Mouse (Mus musculus) thymus, adult 2 months (tissue): Measurements from ENCODE around the gene Phactr2. TPM values are rescaled to one million over a fixed set of nuclear protein-coding genes. Genes with fewer than 3 reads are reported as not detected.

Experiments used
- DNase-seq: peaks from one replicate; pipeline ENCODE4 v3.0.0; 2021
- H3K27ac ChIP-seq: fragments of 200-500 bp; 2 replicates; pipeline ENCODE4 v1.5.1; 2012; ENCODE audit warnings: low read length, control low read depth; ENCODE audit not compliant: control insufficient read depth, insufficient read depth
- H3K27me3 ChIP-seq: fragments of 200-500 bp; 2 replicates; pipeline ENCODE4 v1.6.1; 2012; ENCODE audit warnings: mild to moderate bottlenecking, low read length, moderate library complexity, mixed read lengths; ENCODE audit not compliant: control insufficient read depth, insufficient read depth
- H3K36me3 ChIP-seq: fragments of 200-500 bp; 2 replicates; pipeline ENCODE4 v1.6.1; 2012; ENCODE audit warnings: mild to moderate bottlenecking, low read length, moderate library complexity; ENCODE audit not compliant: control insufficient read depth, insufficient read depth
- H3K4me1 ChIP-seq: fragments of 200-500 bp; replicated peaks from 2 replicates; pipeline ENCODE4 v1.6.1; 2012; ENCODE audit warnings: low read length; ENCODE audit not compliant: control insufficient read depth, insufficient read depth
- H3K4me3 ChIP-seq: fragments of 200-500 bp; 2 replicates; pipeline ENCODE4 v1.5.1; 2012; ENCODE audit warnings: mild to moderate bottlenecking, low read length, control low read depth, moderate library complexity; ENCODE audit not compliant: control insufficient read depth, insufficient read depth
- CTCF ChIP-seq: fragments of 200-500 bp; IDR thresholded peaks from 2 replicates; pipeline ENCODE4 v1.5.1; 2012; ENCODE audit warnings: mild to moderate bottlenecking, control low read depth, low read length, moderate library complexity, borderline replicate concordance; ENCODE audit not compliant: control insufficient read depth, poor library complexity, insufficient read depth; ENCODE audit errors: extremely low read depth
- POLR2A ChIP-seq: fragments of 200-500 bp; IDR thresholded peaks from 2 replicates; pipeline ENCODE4 v1.6.1; 2012; ENCODE audit warnings: mild to moderate bottlenecking, low read length, control low read depth, moderate library complexity; ENCODE audit not compliant: control insufficient read depth, poor library complexity, insufficient read depth; ENCODE audit errors: extremely low read depth
- WGBS: fragments of 180-500 bp; shearing (Covaris S2); methylation state at CpG from one replicate; pipeline ENCODE4 v1.1.7; 2018; 5-methylcytosine and 5-hydroxymethylcytosine counted together
- polyA plus RNA-seq: library from polyadenylated mRNA; depleted of rRNA; stranded (reverse); fragments of >200 nt; gene quantifications from 2 replicates; pipeline ENCODE4 v1.2.3, GENCODE M21; 2012

The Phactr2 gene
- polyA plus RNA-seq, 1 experiment = 3.7 TPM

GRCm38 (mm10) chr10:13496315-13496714 lies 22.1 kb upstream of the Phactr2 start:
- TF ChIP-seq CTCF (no peak), POLR2A (no peak)
- Histone ChIP-seq H3K27ac (no peak overlapping the region), H3K27me3 (no peaks in the 10 kb centered on the region), H3K4me1 (peaks cover 22% of the 10 kb centered on the region), H3K4me3 (no peak overlapping the region), H3K36me3 (no peaks in the 10 kb centered on the region)
- 94% methylated on average over 3 of the region's 3 CpGs for WGBS
- DNase-seq = no peak

- Histone ChIP-seq H3K4me1 (peaks cover 6% of the 10 kb centered on the region), H3K4me3 (no peak overlapping the region), H3K27me3 (no peaks in the 10 kb centered on the region), H3K36me3 (no peaks in the 10 kb centered on the region), H3K27ac (no peak overlapping the region)
- no peak for DNase-seq
- TF ChIP-seq CTCF = no peak
- no peak for TF ChIP-seq POLR2A
- 96% methylated on average over 9 of the region's 9 CpGs for WGBS
These were observed 19.9 kb upstream of the Phactr2 start for GRCm38 (mm10) chr10:13493978-13494686.

GRCm38 (mm10) chr10:13489671-13490070 lies 15.5 kb upstream of the Phactr2 start:
- no peak for DNase-seq
- Histone ChIP-seq H3K27me3 (no peaks in the 10 kb centered on the region), H3K36me3 (no peaks in the 10 kb centered on the region), H3K4me3 (no peak overlapping the region), H3K27ac (no peak overlapping the region), H3K4me1 (no peaks in the 10 kb centered on the region)
- 96% methylated on average over 6 of the region's 6 CpGs for WGBS
- TF ChIP-seq POLR2A = no peak
- TF ChIP-seq CTCF = no peak

GRCm38 (mm10) chr10:13485958-13486357 lies 11.7 kb upstream of the Phactr2 start:
- Histone ChIP-seq H3K27me3 (no peaks in the 10 kb centered on the region), H3K36me3 (no peaks in the 10 kb centered on the region), H3K4me1 (no peaks in the 10 kb centered on the region), H3K27ac (no peak overlapping the region), H3K4me3 (no peak overlapping the region)
- TF ChIP-seq CTCF (no peak), POLR2A (no peak)
- DNase-seq = no peak
- 92% methylated on average over 4 of the region's 4 CpGs for WGBS

- Histone ChIP-seq H3K27ac (no peak overlapping the region), H3K27me3 (no peaks in the 10 kb centered on the region), H3K4me1 (peaks cover 10% of the 10 kb centered on the region), H3K4me3 (no peak overlapping the region), H3K36me3 (no peaks in the 10 kb centered on the region)
- no peak for DNase-seq
- WGBS = 90% methylated on average over 6 of the region's 6 CpGs
- TF ChIP-seq CTCF (no peak), POLR2A (no peak)
These were observed 5.1 kb upstream of the Phactr2 start for GRCm38 (mm10) chr10:13479341-13479740.

- Histone ChIP-seq H3K4me1 (peaks cover 18% of the 10 kb centered on the region), H3K27ac (no peak overlapping the region), H3K27me3 (no peaks in the 10 kb centered on the region), H3K36me3 (no peaks in the 10 kb centered on the region), H3K4me3 (no peak overlapping the region)
- peak; percentile 43 for DNase-seq
- no peak for TF ChIP-seq CTCF
- TF ChIP-seq POLR2A = no peak
- 49% methylated on average over 7 of the region's 7 CpGs for WGBS
These were observed 909 bp upstream of the Phactr2 start for GRCm38 (mm10) chr10:13475121-13475520.
